Mouse (Mus musculus) limb, embryonic 13.5 days (tissue): ENCODE measurements at regions not wholly inside any gene's neighbourhood (a gene's known extent, or its start where the extent isn't known, plus 50 kb on each side); places are given as distances from the start of the nearest gene placed in this dataset.

ENCODE experiments used
- ATAC-seq: fragments of 200-750 bp; cut with Nextera tagmentation; 2 replicates; pipeline ENCODE4 v1.8.0; 2017; ENCODE audit warnings: low read depth, moderate number of reproducible peaks, moderate TSS enrichment; ENCODE audit not compliant: low FRiP score
- H3K27ac ChIP-seq: fragments of 300-500 bp; sonication (generic); 2 replicates; pipeline ENCODE4 v1.5.1; 2015; ENCODE audit warnings: inconsistent platforms, mild to moderate bottlenecking, moderate library complexity
- H3K27me3 ChIP-seq: fragments of 300-500 bp; sonication (generic); 2 replicates; pipeline ENCODE4 v1.6.1; 2015; ENCODE audit warnings: mild to moderate bottlenecking, inconsistent platforms
- H3K36me3 ChIP-seq: fragments of 300-500 bp; sonication (generic); 2 replicates; pipeline ENCODE4 v1.6.1; 2015; ENCODE audit warnings: inconsistent platforms, mild to moderate bottlenecking, moderate library complexity
- H3K4me1 ChIP-seq: fragments of 300-500 bp; sonication (generic); 2 replicates; pipeline ENCODE4 v1.6.1; 2015; ENCODE audit warnings: inconsistent platforms
- H3K4me2 ChIP-seq: fragments of 300-500 bp; sonication (generic); replicated peaks from 2 replicates; pipeline ENCODE4 v1.6.1; 2015; ENCODE audit warnings: inconsistent platforms, mild to moderate bottlenecking, moderate library complexity
- H3K4me3 ChIP-seq: fragments of 300-500 bp; sonication (generic); 2 replicates; pipeline ENCODE4 v1.5.1; 2015; ENCODE audit warnings: moderate library complexity, mild to moderate bottlenecking, inconsistent platforms
- H3K9ac ChIP-seq: fragments of 300-500 bp; sonication (generic); 2 replicates; pipeline ENCODE4 v1.6.1; 2015; ENCODE audit warnings: mild to moderate bottlenecking, inconsistent platforms
- H3K9me3 ChIP-seq: fragments of 300-500 bp; sonication (generic); 2 replicates; pipeline ENCODE4 v1.6.1; 2016; ENCODE audit warnings: inconsistent platforms
- whole genome bisulfite sequencing: fragments of 180-500 bp; shearing (Covaris S2); methylation state at CpG from one replicate; pipeline ENCODE4 v1.1.7; 2015; 5-methylcytosine and 5-hydroxymethylcytosine counted together

DNA sequence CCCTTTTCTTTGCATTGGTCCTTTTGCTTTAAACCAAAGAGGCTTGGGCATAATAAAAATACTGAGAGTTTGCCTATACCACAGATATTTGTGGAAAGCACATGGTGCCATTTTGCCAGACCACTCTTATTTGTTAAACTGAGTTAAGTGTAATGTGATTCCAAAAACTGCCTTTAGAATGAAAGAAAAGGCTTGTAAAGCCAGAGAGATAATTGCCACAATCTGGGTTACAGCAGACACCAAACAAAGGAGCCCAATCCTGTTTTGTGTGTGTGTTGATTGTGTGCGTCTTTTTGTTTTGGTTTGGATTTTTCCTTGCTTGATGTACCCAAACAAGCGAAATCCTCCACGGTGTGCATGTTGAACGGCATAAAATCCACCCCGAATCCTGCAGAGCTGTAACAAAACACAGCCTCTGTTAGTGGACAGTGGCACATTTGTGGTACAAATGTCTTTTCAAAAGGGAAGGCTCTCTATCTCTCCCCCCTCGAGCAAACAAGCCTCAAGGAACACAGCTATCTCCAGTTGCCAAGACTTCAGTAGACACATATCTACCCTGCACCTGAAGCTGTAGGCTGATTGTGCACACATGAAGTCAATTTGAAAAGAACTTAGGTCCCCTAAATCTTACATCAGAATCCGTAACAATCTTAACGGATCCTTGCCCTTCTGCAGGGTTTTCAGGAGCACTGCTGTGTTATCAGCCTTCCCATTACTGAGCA lies 136.9 kb upstream of the Mpdz start:
- Histone ChIP-seq H3K9ac (no peak overlapping the region), H3K9me3 (no peaks in the 10 kb centered on the region), H3K4me2 (0 out of 2 replicates have a peak overlapping the region, but pooled peaks have one; percentile 1), H3K36me3 (no peaks in the 10 kb centered on the region), H3K27ac (peak overlapping the region; percentile 63; the same call in 1 of the 2 replicates), H3K4me3 (no peak overlapping the region), H3K27me3 (no peaks in the 10 kb centered on the region), H3K4me1 (peaks cover 22% of the 10 kb centered on the region)
- ATAC-seq, result no peak
- 43% methylated on average over 8 of the region's 8 CpGs for WGBS

DNA sequence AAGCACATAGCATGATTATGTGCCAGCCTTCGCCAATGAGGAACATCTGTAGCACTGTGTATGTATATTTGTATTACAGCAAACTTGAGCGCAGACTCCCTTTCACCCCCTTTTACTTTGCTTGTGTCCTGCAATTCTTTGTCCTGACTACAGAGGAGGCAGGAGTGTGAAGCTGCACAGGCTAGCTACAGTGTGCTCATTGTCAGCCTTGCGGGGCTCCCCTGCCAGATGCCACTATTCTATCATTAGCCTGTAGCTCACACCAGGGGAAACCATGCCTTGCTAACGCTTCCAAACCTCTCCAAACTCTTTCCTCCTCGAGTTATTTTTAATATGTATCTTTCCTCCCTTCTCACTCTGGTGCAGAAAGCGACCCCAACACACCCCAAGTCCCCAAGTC lies 136.4 kb upstream of the Mpdz start:
- Histone ChIP-seq H3K9me3 (no peaks in the 10 kb centered on the region), H3K36me3 (no peaks in the 10 kb centered on the region), H3K4me3 (no peak overlapping the region), H3K9ac (no peak overlapping the region), H3K4me1 (peaks cover 22% of the 10 kb centered on the region), H3K4me2 (0 out of 2 replicates have a peak overlapping the region, but pooled peaks have one; percentile 1), H3K27ac (peak overlapping the region; percentile 63; the same call in 1 of the 2 replicates), H3K27me3 (no peaks in the 10 kb centered on the region)
- 40% methylated on average over 6 of the region's 6 CpGs for WGBS
- ATAC-seq, result peak; percentile 66

DNA sequence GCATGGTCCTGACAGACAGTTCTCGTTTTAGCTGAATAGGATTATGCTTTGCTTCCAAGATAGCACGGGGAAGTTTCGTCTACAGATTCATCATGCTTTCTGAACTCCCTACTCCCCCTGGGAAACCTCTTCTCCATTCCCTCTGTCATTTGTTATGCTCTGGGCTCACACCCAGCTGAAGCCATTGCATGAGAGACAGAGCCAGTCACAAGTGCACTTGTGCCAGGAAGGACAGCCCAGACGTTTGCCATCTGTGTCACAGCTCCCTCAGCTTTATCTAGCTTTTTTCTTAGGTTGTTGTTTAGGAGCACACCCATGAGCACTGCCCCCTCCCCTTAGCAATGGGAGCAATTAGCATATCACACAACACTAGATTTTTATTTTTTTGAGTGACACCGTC lies 131.2 kb upstream of the Mpdz start:
- Histone ChIP-seq H3K4me2 (no peak overlapping the region), H3K36me3 (no peaks in the 10 kb centered on the region), H3K4me3 (no peak overlapping the region), H3K27ac (no peak overlapping the region), H3K4me1 (peaks cover 7% of the 10 kb centered on the region; the same call in 1 of the 2 replicates), H3K9ac (no peak overlapping the region), H3K9me3 (no peaks in the 10 kb centered on the region), H3K27me3 (no peaks in the 10 kb centered on the region)
- ATAC-seq, result no peak
- 73% methylated on average over 5 of the region's 5 CpGs for WGBS

DNA sequence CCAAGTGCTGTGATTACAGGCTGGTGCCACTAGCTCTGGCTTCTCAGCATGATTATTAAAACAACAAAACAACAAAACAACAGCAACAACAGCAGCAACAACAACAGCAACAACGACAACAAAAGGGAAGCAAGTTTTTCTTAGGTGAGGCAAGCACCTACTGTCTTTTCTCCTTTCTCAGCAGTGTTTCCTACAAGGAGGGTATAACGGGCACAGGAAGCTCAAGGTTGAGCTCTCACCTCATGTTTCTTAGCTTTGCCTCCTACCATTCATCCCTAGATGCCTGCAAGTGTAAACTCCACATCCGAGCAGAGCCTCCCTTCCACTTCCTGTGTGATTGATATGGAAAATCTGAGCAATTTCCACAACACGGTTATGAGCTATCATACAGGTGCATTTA lies 128.1 kb upstream of the Mpdz start:
- Histone ChIP-seq H3K4me1 (peaks cover 28% of the 10 kb centered on the region), H3K4me2 (no peak overlapping the region), H3K27me3 (no peaks in the 10 kb centered on the region), H3K27ac (no peak overlapping the region), H3K4me3 (no peak overlapping the region), H3K36me3 (no peaks in the 10 kb centered on the region), H3K9ac (no peak overlapping the region), H3K9me3 (no peaks in the 10 kb centered on the region)
- ATAC-seq, result no peak
- 62% methylated on average over 4 of the region's 4 CpGs for WGBS

DNA sequence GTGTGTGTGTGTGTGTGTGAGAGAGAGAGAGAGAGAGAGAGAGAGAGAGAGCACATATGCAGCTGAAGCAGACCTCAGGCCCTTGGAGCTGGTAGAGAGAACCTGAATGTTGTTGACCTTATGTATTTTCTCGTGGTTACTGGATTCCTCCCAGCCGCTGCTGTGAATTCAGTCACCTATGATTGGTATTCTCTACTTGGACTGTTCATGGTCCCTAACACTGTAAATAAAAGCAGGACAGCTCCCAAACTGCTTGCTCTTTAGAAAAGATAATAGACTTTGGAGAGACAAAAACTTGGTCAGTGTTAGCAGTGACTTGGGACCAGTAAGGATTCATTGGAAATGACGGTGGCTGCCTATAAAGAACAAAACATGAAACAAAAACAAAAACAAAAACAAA lies 126.9 kb upstream of the Mpdz start:
- Histone ChIP-seq H3K4me1 (peaks cover 37% of the 10 kb centered on the region), H3K9ac (no peak overlapping the region), H3K27me3 (no peaks in the 10 kb centered on the region), H3K4me2 (no peak overlapping the region), H3K4me3 (no peak overlapping the region), H3K9me3 (no peaks in the 10 kb centered on the region), H3K36me3 (no peaks in the 10 kb centered on the region), H3K27ac (no peak overlapping the region)
- WGBS, result 79% methylated on average over 3 of the region's 3 CpGs
- no peak for ATAC-seq

DNA sequence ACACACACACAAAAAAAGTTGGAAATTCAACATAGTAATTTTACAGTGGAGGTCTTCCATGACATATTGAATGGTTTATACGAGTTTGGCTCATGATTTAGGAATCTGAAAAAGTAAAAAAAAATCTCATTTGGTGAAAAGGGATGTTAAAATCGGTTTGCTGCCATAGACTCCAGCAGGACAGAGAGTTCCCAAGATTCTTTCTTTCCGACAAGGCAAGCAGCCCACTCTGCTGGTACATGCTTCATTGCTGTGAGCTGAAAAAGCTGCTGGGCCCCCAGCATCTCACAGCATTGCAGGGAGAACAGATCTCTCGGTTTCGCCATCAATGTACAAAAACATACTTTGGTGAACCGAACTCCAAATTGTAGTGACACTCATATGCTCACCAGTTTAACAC lies 125.8 kb upstream of the Mpdz start:
- Histone ChIP-seq H3K9ac (no peak overlapping the region), H3K4me2 (no peak overlapping the region), H3K36me3 (no peaks in the 10 kb centered on the region), H3K4me1 (peaks cover 41% of the 10 kb centered on the region), H3K4me3 (no peak overlapping the region), H3K9me3 (no peaks in the 10 kb centered on the region), H3K27ac (no peak overlapping the region), H3K27me3 (no peaks in the 10 kb centered on the region)
- no peak for ATAC-seq
- 74% methylated on average over 6 of the region's 6 CpGs for WGBS

DNA sequence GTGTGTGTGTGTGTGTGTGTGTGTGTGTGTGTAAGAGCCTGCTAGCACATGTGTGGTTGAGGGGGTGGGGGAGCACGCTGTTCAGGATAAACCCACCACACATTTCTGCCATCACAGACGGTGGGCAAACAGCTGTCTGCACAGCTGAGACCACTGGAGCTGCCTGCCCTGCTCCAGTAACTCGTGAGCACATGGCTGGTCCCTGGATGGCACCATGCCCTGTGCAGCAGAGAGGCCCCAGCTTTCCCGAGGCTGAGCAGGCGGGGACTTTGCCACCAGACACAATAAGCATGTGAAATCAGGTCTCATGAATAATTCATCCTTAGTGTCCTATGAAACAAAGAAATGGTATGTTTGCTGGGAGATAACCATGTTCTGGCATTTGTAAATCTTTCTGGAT lies 125.3 kb upstream of the Mpdz start:
- 32% methylated on average over 5 of the region's 5 CpGs for WGBS
- no peaks in the 10 kb centered on the region for H3K27me3 ChIP-seq
- H3K4me1 ChIP-seq, result peaks cover 46% of the 10 kb centered on the region
- no peak overlapping the region for H3K4me3 ChIP-seq
- H3K27ac ChIP-seq, result no peak overlapping the region
- H3K36me3 ChIP-seq, result no peaks in the 10 kb centered on the region
- H3K9ac ChIP-seq, result no peak overlapping the region
- no peaks in the 10 kb centered on the region for H3K9me3 ChIP-seq
- ATAC-seq, result peak; percentile 54
- H3K4me2 ChIP-seq, result no peak overlapping the region

DNA sequence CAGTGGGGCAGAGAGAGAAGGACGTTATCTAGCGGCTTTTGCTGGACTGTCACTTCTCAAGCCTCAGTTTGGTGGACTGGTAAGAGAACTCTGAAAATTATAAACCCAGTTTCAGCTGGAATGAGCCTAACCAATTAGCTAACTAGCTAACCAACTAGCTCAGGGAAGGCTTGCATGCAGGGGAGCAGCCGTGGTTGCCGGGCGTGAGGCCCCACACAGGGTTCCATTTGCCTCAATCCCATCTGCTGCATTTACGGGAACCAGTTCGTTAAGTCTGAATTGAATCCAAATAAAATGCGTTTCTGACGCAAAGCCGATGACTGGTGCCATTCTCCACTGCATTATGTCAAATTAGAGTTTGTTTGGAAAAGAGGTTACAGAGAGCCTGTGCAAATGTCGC lies 123.9 kb upstream of the Mpdz start:
- Histone ChIP-seq H3K4me3 (no peak overlapping the region), H3K36me3 (no peaks in the 10 kb centered on the region), H3K27me3 (no peaks in the 10 kb centered on the region), H3K27ac (0 out of 2 replicates have a peak overlapping the region, but pooled peaks have one; percentile 39), H3K9ac (no peak overlapping the region), H3K4me2 (peak overlapping the region; percentile 35), H3K9me3 (no peaks in the 10 kb centered on the region), H3K4me1 (peaks cover 52% of the 10 kb centered on the region)
- WGBS, result 42% methylated on average over 11 of the region's 11 CpGs
- ATAC-seq, result no peak

DNA sequence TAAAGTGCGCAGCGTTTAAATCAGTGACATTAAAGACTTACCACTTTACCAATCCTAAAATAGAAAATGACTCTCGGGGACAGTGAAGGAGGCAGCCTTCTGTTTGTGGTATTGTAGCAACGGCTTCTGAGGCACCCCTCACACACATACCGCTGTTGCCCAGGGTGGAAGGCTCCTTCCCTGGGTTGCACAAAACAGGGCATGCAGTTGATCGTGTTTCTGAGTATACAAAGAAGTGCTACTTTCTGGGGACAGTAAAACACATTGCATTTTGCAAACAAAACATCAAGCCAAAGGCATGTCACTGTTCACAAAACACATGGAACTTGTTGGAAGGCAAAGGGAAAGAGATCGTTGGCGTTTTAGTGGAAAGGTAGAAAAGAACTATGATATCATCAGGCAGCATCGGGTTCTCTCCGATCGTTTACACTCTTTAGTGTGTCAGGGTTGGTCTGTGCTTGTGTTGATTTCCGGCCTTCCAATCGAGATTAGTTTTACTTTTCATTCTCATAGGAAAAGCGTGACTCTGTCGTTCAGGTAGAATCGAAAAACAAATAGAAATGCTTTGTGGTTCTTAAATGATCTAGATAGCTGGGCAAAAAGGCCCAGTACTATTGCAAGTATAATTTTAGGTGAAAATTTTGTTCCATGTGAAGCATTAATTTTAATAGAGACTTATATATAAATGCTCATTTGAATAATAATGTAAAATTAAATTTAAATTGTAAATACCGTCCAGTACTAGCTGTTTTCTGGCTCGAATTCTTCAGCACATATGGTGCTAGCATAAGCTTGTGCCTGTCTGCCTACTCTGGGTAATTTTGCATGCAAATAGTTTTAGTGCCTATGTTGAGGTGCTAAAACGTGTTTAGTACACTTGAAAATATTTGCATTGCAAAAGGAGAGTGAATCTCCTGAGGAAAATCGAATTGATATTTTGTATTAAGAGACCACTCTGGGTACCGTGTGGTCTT lies 123.1 kb upstream of the Mpdz start:
- ATAC-seq, result no peak
- Histone ChIP-seq H3K9ac (no peak overlapping the region), H3K4me2 (no peak overlapping the region), H3K36me3 (no peaks in the 10 kb centered on the region), H3K9me3 (no peaks in the 10 kb centered on the region), H3K27me3 (no peaks in the 10 kb centered on the region), H3K27ac (peak overlapping the region; percentile 63), H3K4me1 (peaks cover 58% of the 10 kb centered on the region), H3K4me3 (no peak overlapping the region)
- 76% methylated on average over 21 of the region's 21 CpGs for WGBS

DNA sequence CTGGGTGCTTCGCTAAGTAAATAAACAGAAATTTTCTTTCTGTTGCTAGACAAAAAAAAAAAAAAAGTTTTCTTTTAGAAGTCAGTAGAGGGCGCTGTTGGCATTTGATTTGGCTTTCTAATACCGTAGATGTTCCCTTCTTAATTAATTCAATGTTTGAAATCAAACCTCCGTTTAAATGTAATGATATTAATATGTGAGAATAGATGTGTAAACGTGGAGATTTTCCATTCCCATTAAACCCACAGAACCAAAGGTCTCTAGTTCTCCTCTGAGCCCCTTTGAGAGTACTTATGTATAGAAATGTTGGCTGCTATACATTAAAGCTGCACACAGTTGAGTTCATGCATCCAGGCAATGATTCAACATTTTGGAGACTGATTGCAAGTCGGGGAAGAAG lies 121.8 kb upstream of the Mpdz start:
- Histone ChIP-seq H3K4me3 (no peak overlapping the region), H3K27me3 (no peaks in the 10 kb centered on the region), H3K9ac (no peak overlapping the region), H3K27ac (no peak overlapping the region), H3K36me3 (no peaks in the 10 kb centered on the region), H3K4me1 (peaks cover 55% of the 10 kb centered on the region), H3K4me2 (no peak overlapping the region), H3K9me3 (no peaks in the 10 kb centered on the region)
- peak; percentile 77 for ATAC-seq
- WGBS, result 4% methylated on average over 6 of the region's 6 CpGs

DNA sequence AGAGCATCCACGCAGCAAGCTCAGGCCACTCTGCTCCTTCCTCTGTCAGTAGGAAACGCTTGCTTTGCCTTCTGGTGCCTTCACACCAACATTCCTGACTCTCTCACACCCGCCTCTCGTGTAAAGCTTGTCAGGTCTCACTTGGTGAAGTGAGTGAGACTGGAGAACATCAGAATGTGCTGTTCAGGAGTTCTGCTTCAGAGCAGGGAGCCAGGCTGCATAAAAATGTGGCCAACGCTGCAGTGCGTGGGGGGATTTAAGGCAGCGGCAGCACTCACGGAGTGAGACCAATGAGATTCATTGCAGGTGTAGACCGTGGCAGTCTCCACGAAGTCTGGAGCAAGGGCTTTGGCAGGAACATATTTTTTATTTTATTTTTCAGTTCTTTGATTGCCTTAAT lies 121.0 kb upstream of the Mpdz start:
- Histone ChIP-seq H3K9ac (peak overlapping the region; percentile 45; the same call in 1 of the 2 replicates), H3K4me2 (peak overlapping the region; percentile 51)
- ATAC-seq, result no peak

DNA sequence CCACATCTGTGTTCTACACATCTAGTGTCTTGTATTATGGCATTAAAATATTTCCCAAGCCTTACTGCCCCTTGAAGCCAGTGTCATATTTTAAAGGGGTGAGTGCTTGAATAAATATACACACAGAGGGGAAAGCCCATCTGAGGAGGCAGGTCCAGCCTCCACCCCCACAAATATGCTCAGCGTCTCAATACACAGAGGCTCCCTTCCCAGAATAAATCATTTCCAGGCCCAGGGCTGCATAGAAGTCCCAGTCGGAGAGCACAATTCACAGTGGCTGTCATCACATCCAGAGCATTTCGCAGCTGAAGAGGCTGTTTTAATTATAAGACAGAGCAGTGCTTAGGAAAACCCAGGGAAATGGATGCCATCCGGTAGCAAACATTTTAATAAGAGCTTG lies 118.8 kb upstream of the Mpdz start:
- H3K4me2 ChIP-seq, result no peak overlapping the region
- no peak overlapping the region for H3K27ac ChIP-seq
- H3K4me1 ChIP-seq, result peaks cover 35% of the 10 kb centered on the region
- no peaks in the 10 kb centered on the region for H3K9me3 ChIP-seq
- WGBS, result 19% methylated on average over 4 of the region's 4 CpGs
- H3K36me3 ChIP-seq, result no peaks in the 10 kb centered on the region
- H3K4me3 ChIP-seq, result no peak overlapping the region
- ATAC-seq, result no peak
- no peaks in the 10 kb centered on the region for H3K27me3 ChIP-seq
- no peak overlapping the region for H3K9ac ChIP-seq

More for the DNA sequence above, 121.0 kb upstream of the Mpdz start:
- Histone ChIP-seq H3K4me1 (peaks cover 49% of the 10 kb centered on the region), H3K27me3 (no peaks in the 10 kb centered on the region), H3K4me3 (no peak overlapping the region), H3K27ac (peak overlapping the region; percentile 83), H3K36me3 (no peaks in the 10 kb centered on the region), H3K9me3 (no peaks in the 10 kb centered on the region)
- WGBS, result 10% methylated on average over 10 of the region's 10 CpGs
